Mouse (Mus musculus) midbrain, postnatal 0 days (tissue): ENCODE measurements around the gene Galnt14. TPM values are rescaled to one million over a fixed set of nuclear protein-coding genes. Genes with fewer than 3 reads are reported as not detected.
A peak's percentile ranks its signal among the peaks of the same experiment; 100 is the strongest.

Experiments used
- ATAC-seq: fragments of 200-750 bp; cut with Nextera tagmentation; 2 replicates; pipeline ENCODE4 v1.8.0; 2017; ENCODE audit warnings: moderate number of reproducible peaks, mild to moderate bottlenecking, moderate TSS enrichment, moderate library complexity; ENCODE audit not compliant: low FRiP score
- DNase-seq: peaks from one replicate; pipeline ENCODE4 v3.0.0-alpha.2; 2015; ENCODE audit warnings: low spot score
- H3K27ac ChIP-seq: fragments of 300-500 bp; sonication (generic); 2 replicates; pipeline ENCODE4 v1.5.1; 2014; ENCODE audit warnings: low read depth, mild to moderate bottlenecking, low read length, mixed read lengths
- H3K27me3 ChIP-seq: fragments of 300-500 bp; sonication (generic); 2 replicates; pipeline ENCODE4 v1.6.1; 2014; ENCODE audit warnings: low read length, control low read depth, mixed read lengths; ENCODE audit not compliant: insufficient read depth
- H3K36me3 ChIP-seq: fragments of 300-500 bp; sonication (generic); 2 replicates; pipeline ENCODE4 v1.6.1; 2014; ENCODE audit warnings: low read length, control low read depth, mixed read lengths; ENCODE audit not compliant: insufficient read depth
- H3K4me1 ChIP-seq: fragments of 300-500 bp; sonication (generic); 2 replicates; pipeline ENCODE4 v1.6.1; 2014; ENCODE audit warnings: mild to moderate bottlenecking, control low read depth, antibody characterized with exemption, low read length, mixed read lengths; ENCODE audit not compliant: insufficient read depth
- H3K4me2 ChIP-seq: fragments of 300-500 bp; sonication (generic); 2 replicates; pipeline ENCODE4 v1.6.1; 2014; ENCODE audit warnings: low read depth, mild to moderate bottlenecking, low read length, mixed read lengths; ENCODE audit not compliant: poor library complexity, severe bottlenecking
- H3K4me3 ChIP-seq: fragments of 300-500 bp; sonication (generic); 2 replicates; pipeline ENCODE4 v1.5.1; 2014; ENCODE audit warnings: low read depth, mild to moderate bottlenecking, low read length, moderate library complexity
- H3K9ac ChIP-seq: fragments of 300-500 bp; sonication (generic); replicated peaks from 2 replicates; pipeline ENCODE4 v1.6.1; 2014; ENCODE audit warnings: mild to moderate bottlenecking, low read length, moderate library complexity, mixed read lengths; ENCODE audit not compliant: poor library complexity, severe bottlenecking
- H3K9me3 ChIP-seq: fragments of 300-500 bp; sonication (generic); 2 replicates; pipeline ENCODE4 v1.6.1; 2016; ENCODE audit warnings: low read length, control low read depth
- CTCF ChIP-seq: IDR thresholded peaks from 2 replicates; pipeline ENCODE4 v1.5.1; 2016; ENCODE audit warnings: antibody characterized with exemption, mild to moderate bottlenecking
- WGBS: fragments of 180-500 bp; shearing (Covaris S2); extraction: QIAGEN DNeasy Blood & Tissue Kit; methylation state at CpG from one replicate; pipeline ENCODE4 v1.1.7; 2014; 5-methylcytosine and 5-hydroxymethylcytosine counted together
- polyA plus RNA-seq: library from polyadenylated mRNA; unstranded; fragments of >200 nt; fragmentation: Nextera tagmentation; extraction: Ambion mirVana; gene quantifications from 2 replicates; pipeline ENCODE4 v1.2.1, GENCODE M21; 2015
- total RNA-seq: library from RNA; depleted of rRNA; stranded (reverse); fragments of >200 nt; gene quantifications from 2 replicates; pipeline ENCODE4 v1.2.3, GENCODE M21; 2014

The Galnt14 gene
- total and polyA plus RNA-seq, 2 experiments from 2014 or later, result 18.9 to 22.0 TPM

GRCm38 (mm10) chr17:73572440-73572839 is 137.8 kb downstream of the Galnt14 start:
- Histone ChIP-seq H3K27me3 (no peaks in the 10 kb centered on the region), H3K4me1 (no peaks in the 10 kb centered on the region), H3K4me2 (no peak overlapping the region), H3K4me3 (no peak overlapping the region), H3K9me3 (no peaks in the 10 kb centered on the region), H3K9ac (no peak overlapping the region), H3K36me3 (no peaks in the 10 kb centered on the region), H3K27ac (no peak overlapping the region)
- 77% methylated on average over 5 of the region's 5 CpGs for WGBS
- DNase-seq, result no peak
- ATAC-seq, result no peak
- TF ChIP-seq CTCF, result peak; percentile 34

GRCm38 (mm10) chr17:73571961-73572360 is 138.3 kb downstream of the Galnt14 start:
- Histone ChIP-seq H3K9ac (no peak overlapping the region), H3K36me3 (no peaks in the 10 kb centered on the region), H3K4me3 (no peak overlapping the region), H3K27me3 (no peaks in the 10 kb centered on the region), H3K4me1 (no peaks in the 10 kb centered on the region), H3K27ac (no peak overlapping the region), H3K9me3 (no peaks in the 10 kb centered on the region), H3K4me2 (no peak overlapping the region)
- 75% methylated on average over 4 of the region's 4 CpGs for WGBS
- no peak for ATAC-seq
- TF ChIP-seq CTCF, result no peak
- no peak for DNase-seq

GRCm38 (mm10) chr17:73568204-73568603 is 142.0 kb downstream of the Galnt14 start:
- Histone ChIP-seq H3K4me3 (no peak overlapping the region), H3K27ac (no peak overlapping the region), H3K36me3 (no peaks in the 10 kb centered on the region), H3K9me3 (no peaks in the 10 kb centered on the region), H3K4me2 (no peak overlapping the region), H3K4me1 (no peaks in the 10 kb centered on the region), H3K27me3 (no peaks in the 10 kb centered on the region), H3K9ac (no peak overlapping the region)
- 42% methylated on average over 9 of the region's 9 CpGs for WGBS
- TF ChIP-seq CTCF, result no peak
- ATAC-seq (no peak), DNase-seq (no peak)

- no peak for DNase-seq
- H3K4me3 ChIP-seq, result no peak overlapping the region
- H3K4me2 ChIP-seq, result no peak overlapping the region
- no peak overlapping the region for H3K9ac ChIP-seq
- no peaks in the 10 kb centered on the region for H3K9me3 ChIP-seq
- TF ChIP-seq CTCF, result no peak
- H3K27ac ChIP-seq, result no peak overlapping the region
- H3K27me3 ChIP-seq, result no peaks in the 10 kb centered on the region
- no peak for ATAC-seq
- WGBS, result 83% methylated on average over 3 of the region's 3 CpGs
- no peaks in the 10 kb centered on the region for H3K4me1 ChIP-seq
- H3K36me3 ChIP-seq, result no peaks in the 10 kb centered on the region
Measured at GRCm38 (mm10) chr17:73561149-73561548, 149.1 kb downstream of the Galnt14 start.

- no peak overlapping the region for H3K9ac ChIP-seq
- H3K36me3 ChIP-seq, result no peaks in the 10 kb centered on the region
- ATAC-seq (no peak), DNase-seq (no peak)
- H3K27ac ChIP-seq, result no peak overlapping the region
- no peaks in the 10 kb centered on the region for H3K4me1 ChIP-seq
- H3K4me3 ChIP-seq, result no peak overlapping the region
- whole genome bisulfite sequencing, result 84% methylated on average over 5 of the region's 5 CpGs
- TF ChIP-seq CTCF, result no peak
- H3K4me2 ChIP-seq, result no peak overlapping the region
- H3K9me3 ChIP-seq, result no peaks in the 10 kb centered on the region
- no peaks in the 10 kb centered on the region for H3K27me3 ChIP-seq
Measured at GRCm38 (mm10) chr17:73560208-73560784, 150.0 kb downstream of the Galnt14 start.

GRCm38 (mm10) chr17:73559498-73559897 is 150.8 kb downstream of the Galnt14 start:
- Histone ChIP-seq H3K4me2 (no peak overlapping the region), H3K9ac (no peak overlapping the region), H3K9me3 (no peaks in the 10 kb centered on the region), H3K4me1 (no peaks in the 10 kb centered on the region), H3K27me3 (no peaks in the 10 kb centered on the region), H3K4me3 (no peak overlapping the region), H3K27ac (no peak overlapping the region), H3K36me3 (no peaks in the 10 kb centered on the region)
- no peak for TF ChIP-seq CTCF
- no peak for ATAC-seq
- WGBS, result 83% methylated on average over 4 of the region's 4 CpGs
- no peak for DNase-seq
